In genomic region chr2:80445491-80445890, GRCm38 (mm10) we compare ENCODE assay signal across 10 mouse cellular contexts. TPM values are rescaled to one million over a fixed set of nuclear protein-coding genes. Genes with fewer than 3 reads are reported as not detected.
A peak's percentile ranks its signal among the peaks of the same experiment; 100 is the strongest.
DNase-seq lines count a peak whose midpoint lies in the region; ATAC-seq and TF ChIP-seq lines count a peak whose summit lies in the region.
"Had no signal": no experiment of that assay in that cellular context is flagged by ENCODE, and none has a peak within 500 bp of the region (broad histone marks: within the 10 kb centered on the region; RNA-seq: fewer than 3 reads in every experiment).

No protein-coding gene starts in this region.

- no peak for TF ChIP-seq EP300 in heart, adult 2 months (IDR thresholded peaks at IDR 0.05; ENCODE audit: insufficient read depth, low read depth, low read length)

- 58% methylated on average over 10 of the region's 10 CpGs for WGBS in heart, embryonic 14.5 days
- WGBS in heart, adult 2 months, result 88% methylated on average over 10 of the region's 10 CpGs
- 49% methylated on average over 10 of the region's 10 CpGs for WGBS in hindbrain, embryonic 15.5 days
- WGBS in neural tube, embryonic 14.5 days, result 31% methylated on average over 10 of the region's 10 CpGs
- 46% methylated on average over 10 of the region's 10 CpGs for WGBS in liver, embryonic 12.5 days (ENCODE audit: insufficient replicate concordance)

- no peak overlapping the region for H3K27ac ChIP-seq in heart, embryonic 14.5 days (replicated peaks in 1 of 2; ENCODE audit: control insufficient read depth in 1 of 2, insufficient read depth in 1 of 2, low read depth in 2 of 2, low read length in 2 of 2)
- no peak overlapping the region for H3K27ac ChIP-seq in heart, adult 2 months
- no peak overlapping the region for H3K27ac ChIP-seq in hindbrain, embryonic 15.5 days (replicated peaks)
- no peak overlapping the region for H3K27ac ChIP-seq in neural tube, embryonic 14.5 days (ENCODE audit: low read depth, low read length)
- H3K27ac ChIP-seq in liver, embryonic 12.5 days, result no peak overlapping the region
- H3K27ac ChIP-seq: midbrain, embryonic 12.5 days had no signal

- H3K4me3 ChIP-seq in heart, embryonic 14.5 days (ENCODE audit: control insufficient read depth in 1 of 2, insufficient read depth in 1 of 2, low read depth in 1 of 2, low read length in 2 of 2), result peak overlapping the region in 1 of 2 experiments; percentile 71; a peak in 2 of 4 replicates
- no peak overlapping the region; the same call in 1 of the 2 replicates for H3K4me3 ChIP-seq in heart, adult 2 months
- peak overlapping the region; percentile 61 for H3K4me3 ChIP-seq in hindbrain, embryonic 15.5 days
- H3K4me3 ChIP-seq in neural tube, embryonic 14.5 days (ENCODE audit: low read depth, low read length), result peak overlapping the region; percentile 60
- H3K4me3 ChIP-seq in liver, embryonic 12.5 days, result no peak overlapping the region
- H3K4me3 ChIP-seq: erythroblast, embryonic 14.5 days had no signal

- no peaks in the 10 kb centered on the region for H3K36me3 ChIP-seq in heart, embryonic 14.5 days (ENCODE audit: control insufficient read depth, insufficient read depth, low read length)
- no peaks in the 10 kb centered on the region for H3K36me3 ChIP-seq in heart, adult 2 months (ENCODE audit: control insufficient read depth, insufficient read depth, low read length)
- H3K36me3 ChIP-seq in hindbrain, embryonic 15.5 days, result no peaks in the 10 kb centered on the region
- no peaks in the 10 kb centered on the region for H3K36me3 ChIP-seq in neural tube, embryonic 14.5 days (ENCODE audit: control insufficient read depth, insufficient read depth, low read length)
- no peaks in the 10 kb centered on the region for H3K36me3 ChIP-seq in liver, embryonic 12.5 days
- H3K36me3 ChIP-seq: midbrain, embryonic 12.5 days had no signal

- intact Hi-C loops in heart, adult 2 months (cut with DNase I), result loop anchor here (5.0 kb wide), 1 partner anchor 88 kb away; no protein-coding TSS in a partner anchor

- no peaks in the 10 kb centered on the region for H3K9me3 ChIP-seq in heart, embryonic 14.5 days (ENCODE audit: control insufficient read depth, low read length)
- 0 out of 2 replicates have a peak, but pooled peaks cover 3% of the 10 kb centered on the region for H3K9me3 ChIP-seq in hindbrain, embryonic 15.5 days
- H3K9me3 ChIP-seq in neural tube, embryonic 14.5 days (ENCODE audit: control insufficient read depth, low read length), result no peaks in the 10 kb centered on the region
- peaks cover 5% of the 10 kb centered on the region; the same call in 1 of the 2 replicates for H3K9me3 ChIP-seq in liver, embryonic 12.5 days (replicated peaks)
- H3K9me3 ChIP-seq: midbrain, embryonic 12.5 days had no signal

- ATAC-seq in heart, embryonic 14.5 days (ENCODE audit: insufficient number of reproducible peaks, insufficient read depth, low FRiP score, low read depth), result no peak
- ATAC-seq in hindbrain, embryonic 15.5 days (ENCODE audit: low FRiP score, low read depth), result no peak
- no peak for ATAC-seq in neural tube, embryonic 14.5 days (ENCODE audit: low read depth)
- ATAC-seq in liver, embryonic 12.5 days, result no peak

- H3K9ac ChIP-seq in heart, embryonic 14.5 days (ENCODE audit: low read length), result no peak overlapping the region
- H3K9ac ChIP-seq in heart, adult 2 months (ENCODE audit: low read depth, low read length), result no peak overlapping the region
- H3K9ac ChIP-seq in hindbrain, embryonic 15.5 days, result 0 out of 2 replicates have a peak overlapping the region, but pooled peaks have one; percentile 44
- no peak overlapping the region for H3K9ac ChIP-seq in neural tube, embryonic 14.5 days (replicated peaks; ENCODE audit: low read depth, low read length)
- H3K9ac ChIP-seq in liver, embryonic 12.5 days, result no peak overlapping the region

- H3K4me1 ChIP-seq in heart, embryonic 14.5 days (ENCODE audit: control insufficient read depth in 2 of 2, insufficient read depth in 2 of 2, low read length in 2 of 2), result 0 out of 4 replicates have a peak, but pooled peaks cover 0 to 2% of the 10 kb centered on the region in 2 experiments
- peaks cover 1% of the 10 kb centered on the region for H3K4me1 ChIP-seq in heart, adult 2 months (ENCODE audit: control insufficient read depth, insufficient read depth, low read length)
- peaks cover 27% of the 10 kb centered on the region for H3K4me1 ChIP-seq in hindbrain, embryonic 15.5 days (replicated peaks)
- H3K4me1 ChIP-seq in neural tube, embryonic 14.5 days (ENCODE audit: control insufficient read depth, insufficient read depth, low read length), result peaks cover 6% of the 10 kb centered on the region; the same call in 1 of the 2 replicates
- peaks cover 12% of the 10 kb centered on the region; the same call in 1 of the 2 replicates for H3K4me1 ChIP-seq in liver, embryonic 12.5 days

- H3K4me2 ChIP-seq in heart, embryonic 14.5 days (ENCODE audit: low read length), result peak overlapping the region; percentile 99
- peak overlapping the region; percentile 92 for H3K4me2 ChIP-seq in hindbrain, embryonic 15.5 days
- peak overlapping the region; percentile 100; the same call in 1 of the 2 replicates for H3K4me2 ChIP-seq in neural tube, embryonic 14.5 days (ENCODE audit: low read depth, low read length)
- no peak overlapping the region for H3K4me2 ChIP-seq in liver, embryonic 12.5 days

- no peaks in the 10 kb centered on the region for H3K79me2 ChIP-seq in heart, adult 2 months (replicated peaks; ENCODE audit: control insufficient read depth, insufficient read depth, low read length)

- H3K27me3 ChIP-seq in heart, embryonic 14.5 days (ENCODE audit: control insufficient read depth, insufficient read depth, low read length), result no peaks in the 10 kb centered on the region
- H3K27me3 ChIP-seq in heart, adult 2 months (ENCODE audit: control insufficient read depth, insufficient read depth, low read length), result no peaks in the 10 kb centered on the region
- H3K27me3 ChIP-seq in hindbrain, embryonic 15.5 days, result peaks cover 10% of the 10 kb centered on the region; the same call in 1 of the 2 replicates
- no peaks in the 10 kb centered on the region; the same call in 1 of the 2 replicates for H3K27me3 ChIP-seq in neural tube, embryonic 14.5 days (ENCODE audit: control insufficient read depth, insufficient read depth, low read length)
- H3K27me3 ChIP-seq in liver, embryonic 12.5 days (replicated peaks), result peaks cover 57% of the 10 kb centered on the region

- no peak for TF ChIP-seq POLR2A in heart, adult 2 months (IDR thresholded peaks at IDR 0.05; ENCODE audit: insufficient read depth, low read depth, low read length)

- DNase-seq in heart, adult 2 months, result no peak
- DNase-seq in right cerebral cortex, adult 18-20 months, result peak; percentile 3
- DNase-seq in right cerebral cortex, postnatal 14 days, result no peak
- no peak for DNase-seq in layer of hippocampus, adult 18-20 months (ENCODE audit: low spot score in 2 of 2)

- TF ChIP-seq CTCF in heart, adult 2 months (IDR thresholded peaks at IDR 0.05), result no peak

RNA-seq across cellular contexts. Expression of gene Frzb, which starts 1.9 kb away (rescaled TPM):
- polyA plus RNA-seq in heart, embryonic 14.5 days (2014; fragmentation: Nextera tagmentation; extraction: Ambion mirVana), result 6.6 and 6.8 TPM in 2 replicates
- 1 to 10 TPM; 5.7 to 6.0 TPM for total RNA-seq in heart, adult 2 months (2021)
- 2.8 and 4.6 TPM in 2 replicates for polyA plus RNA-seq in heart, adult 2 months (2012; rRNA removed)
- polyA plus RNA-seq in hindbrain, embryonic 15.5 days (2015; fragmentation: Nextera tagmentation; extraction: Ambion mirVana), result 12.8 and 18.5 TPM in 2 replicates
- 33.9 and 41.7 TPM in 2 replicates for polyA plus RNA-seq in neural tube, embryonic 14.5 days (2014; fragmentation: Nextera tagmentation; extraction: Ambion mirVana)
- 10 to 100 TPM; 30.0 to 32.9 TPM for total RNA-seq in layer of hippocampus, adult 18-20 months (2021)
- 1.5 and 1.6 TPM in 2 replicates for polyA plus RNA-seq in liver, embryonic 12.5 days (2016; fragmentation: Nextera tagmentation; extraction: Ambion mirVana)
- polyA plus RNA-seq: erythroblast, embryonic 14.5 days had no signal

Comparison
In these comparisons a context has a peak if more than half of its experiments do, and no peak if none do; other contexts are left out.
1. H3K4me3 ChIP-seq: peak in hindbrain, embryonic 15.5 days (single experiment) and neural tube, embryonic 14.5 days (single experiment); none in heart, adult 2 months (single experiment) and liver, embryonic 12.5 days (single experiment).